Mouse (Mus musculus) intestine, postnatal 0 days (tissue): ENCODE data around the gene Rnf187. TPM values are rescaled to one million over a fixed set of nuclear protein-coding genes. Genes with fewer than 3 reads are reported as not detected.

Source experiments
- ATAC-seq: fragments of 200-750 bp; cut with Nextera tagmentation; 2 replicates; pipeline ENCODE4 v1.8.0; 2017; ENCODE audit warnings: mild to moderate bottlenecking, moderate TSS enrichment, moderate library complexity
- H3K27ac ChIP-seq: fragments of 300-500 bp; sonication (generic); 2 replicates; pipeline ENCODE4 v1.5.1; 2014; ENCODE audit warnings: mild to moderate bottlenecking, low read depth, low read length, moderate library complexity
- H3K27me3 ChIP-seq: fragments of 300-500 bp; sonication (generic); replicated peaks from 2 replicates; pipeline ENCODE4 v1.6.1; 2014; ENCODE audit warnings: low read length, mixed read lengths; ENCODE audit not compliant: control insufficient read depth, insufficient read depth
- H3K36me3 ChIP-seq: fragments of 300-500 bp; sonication (generic); 2 replicates; pipeline ENCODE4 v1.6.1; 2014; ENCODE audit warnings: mild to moderate bottlenecking, moderate library complexity; ENCODE audit not compliant: control insufficient read depth, insufficient read depth
- H3K4me1 ChIP-seq: fragments of 300-500 bp; sonication (generic); replicated peaks from 2 replicates; pipeline ENCODE4 v1.6.1; 2014; ENCODE audit warnings: antibody characterized with exemption, low read length, mixed read lengths; ENCODE audit not compliant: control insufficient read depth, insufficient read depth
- H3K4me2 ChIP-seq: fragments of 300-500 bp; sonication (generic); replicated peaks from 2 replicates; pipeline ENCODE4 v1.6.1; 2014; ENCODE audit warnings: low read depth, mild to moderate bottlenecking, moderate library complexity
- H3K4me3 ChIP-seq: fragments of 300-500 bp; sonication (generic); 2 replicates; pipeline ENCODE4 v1.5.1; 2014; ENCODE audit warnings: low read depth, low read length
- H3K9ac ChIP-seq: fragments of 300-500 bp; sonication (generic); 2 replicates; pipeline ENCODE4 v1.6.1; 2014; ENCODE audit warnings: mild to moderate bottlenecking, low read depth, low read length
- H3K9me3 ChIP-seq: fragments of 300-500 bp; sonication (generic); 2 replicates; pipeline ENCODE4 v1.6.1; 2016; ENCODE audit warnings: mixed run types; ENCODE audit not compliant: control insufficient read depth
- CTCF ChIP-seq: sonication (generic); IDR thresholded peaks from 2 replicates; pipeline ENCODE4 v1.5.1; 2016; ENCODE audit warnings: low read depth, mild to moderate bottlenecking, control low read depth, antibody characterized with exemption, moderate library complexity
- WGBS: fragments of 180-500 bp; shearing (Covaris S2); extraction: QIAGEN DNeasy Blood & Tissue Kit; methylation state at CpG from one replicate; pipeline ENCODE4 v1.1.7; 2014; 5-methylcytosine and 5-hydroxymethylcytosine counted together
- polyA plus RNA-seq: library from polyadenylated mRNA; unstranded; fragments of >200 nt; fragmentation: Nextera tagmentation; extraction: Ambion mirVana; gene quantifications from 2 replicates; pipeline ENCODE4 v1.2.1, GENCODE M21; 2015

Gene Rnf187
- polyA plus RNA-seq, 1 experiment from 2014 or later, result 113 TPM

- Histone ChIP-seq H3K27ac (no peak overlapping the region), H3K4me1 (peaks cover 2% of the 10 kb centered on the region; the same call in 1 of the 2 replicates), H3K36me3 (peaks cover 8% of the 10 kb centered on the region; the same call in 1 of the 2 replicates), H3K9me3 (no peaks in the 10 kb centered on the region), H3K9ac (no peak overlapping the region), H3K27me3 (peaks cover 8% of the 10 kb centered on the region), H3K4me2 (no peak overlapping the region), H3K4me3 (no peak overlapping the region)
- 0 out of 2 replicates have a peak, but pooled peaks have one; percentile 9 for TF ChIP-seq CTCF
- no peak for ATAC-seq
- WGBS, result 60% methylated on average over 50 of the region's 50 CpGs
Measured at GRCm38 (mm10) chr11:58961364-58962177, 22.9 kb upstream of the Rnf187 start.

- Histone ChIP-seq H3K4me1 (peaks cover 8% of the 10 kb centered on the region; the same call in 1 of the 2 replicates), H3K36me3 (peaks cover 8% of the 10 kb centered on the region; the same call in 1 of the 2 replicates), H3K9me3 (no peaks in the 10 kb centered on the region), H3K4me3 (peak overlapping the region; percentile 43), H3K27me3 (peaks cover 8% of the 10 kb centered on the region), H3K27ac (no peak overlapping the region), H3K4me2 (peak overlapping the region; percentile 76), H3K9ac (no peak overlapping the region)
- peak; percentile 60 for TF ChIP-seq CTCF
- 2% methylated on average over 40 of the region's 40 CpGs for whole genome bisulfite sequencing
- peak; percentile 73 for ATAC-seq
Measured at GRCm38 (mm10) chr11:58959921-58960465, 21.3 kb upstream of the Rnf187 start.

- peaks cover 8% of the 10 kb centered on the region; the same call in 1 of the 2 replicates for H3K36me3 ChIP-seq
- no peak for TF ChIP-seq CTCF
- peaks cover 8% of the 10 kb centered on the region; the same call in 1 of the 2 replicates for H3K4me1 ChIP-seq
- no peak overlapping the region for H3K9ac ChIP-seq
- WGBS, result 35% methylated on average over 15 of the region's 15 CpGs
- no peak for ATAC-seq
- no peaks in the 10 kb centered on the region for H3K9me3 ChIP-seq
- H3K4me3 ChIP-seq, result peak overlapping the region; percentile 43
- H3K4me2 ChIP-seq, result peak overlapping the region; percentile 76
- H3K27me3 ChIP-seq, result peaks cover 8% of the 10 kb centered on the region
- no peak overlapping the region for H3K27ac ChIP-seq
Measured at GRCm38 (mm10) chr11:58959186-58959825, 20.6 kb upstream of the Rnf187 start.

GRCm38 (mm10) chr11:58958536-58958935 is 19.8 kb upstream of the Rnf187 start:
- Histone ChIP-seq H3K36me3 (peaks cover 8% of the 10 kb centered on the region; the same call in 1 of the 2 replicates), H3K9ac (no peak overlapping the region), H3K27ac (no peak overlapping the region), H3K9me3 (no peaks in the 10 kb centered on the region), H3K4me1 (peaks cover 8% of the 10 kb centered on the region; the same call in 1 of the 2 replicates), H3K4me2 (no peak overlapping the region), H3K27me3 (peaks cover 8% of the 10 kb centered on the region), H3K4me3 (no peak overlapping the region)
- no peak for ATAC-seq
- no peak for TF ChIP-seq CTCF
- WGBS, result 91% methylated on average over 6 of the region's 6 CpGs

- no peak for ATAC-seq
- H3K36me3 ChIP-seq, result peaks cover 8% of the 10 kb centered on the region; the same call in 1 of the 2 replicates
- peak overlapping the region; percentile 78; the same call in 1 of the 2 replicates for H3K4me2 ChIP-seq
- H3K4me3 ChIP-seq, result no peak overlapping the region
- H3K27ac ChIP-seq, result no peak overlapping the region
- H3K4me1 ChIP-seq, result peaks cover 8% of the 10 kb centered on the region; the same call in 1 of the 2 replicates
- 80% methylated on average over 5 of the region's 5 CpGs for WGBS
- no peak for TF ChIP-seq CTCF
- no peak overlapping the region for H3K9ac ChIP-seq
- peaks cover 8% of the 10 kb centered on the region; the same call in 1 of the 2 replicates for H3K27me3 ChIP-seq
- no peaks in the 10 kb centered on the region for H3K9me3 ChIP-seq
Measured at GRCm38 (mm10) chr11:58957226-58957914, 18.7 kb upstream of the Rnf187 start.
